Mouse (Mus musculus) embryonic facial prominence, embryonic 13.5 days (tissue): ENCODE results near the gene Mdp1. TPM values are rescaled to one million over a fixed set of nuclear protein-coding genes. Genes with fewer than 3 reads are reported as not detected.

Experiments used
- ATAC-seq: fragments of 200-750 bp; cut with Nextera tagmentation; 2 replicates; pipeline ENCODE4 v1.8.0; 2017; ENCODE audit warnings: low read depth; ENCODE audit not compliant: insufficient number of reproducible peaks, insufficient read depth, low FRiP score, low TSS enrichment
- H3K27ac ChIP-seq: fragments of 300-500 bp; sonication (generic); 2 replicates; pipeline ENCODE4 v1.5.1; 2015; ENCODE audit warnings: moderate library complexity, mild to moderate bottlenecking, inconsistent platforms
- H3K27me3 ChIP-seq: fragments of 300-500 bp; sonication (generic); 2 replicates; pipeline ENCODE4 v1.6.1; 2015; ENCODE audit warnings: mild to moderate bottlenecking, inconsistent platforms
- H3K36me3 ChIP-seq: fragments of 300-500 bp; sonication (generic); 2 replicates; pipeline ENCODE4 v1.6.1; 2015; ENCODE audit warnings: mild to moderate bottlenecking, inconsistent platforms
- H3K4me1 ChIP-seq: fragments of 300-500 bp; sonication (generic); 2 replicates; pipeline ENCODE4 v1.6.1; 2015; ENCODE audit warnings: inconsistent platforms
- H3K4me2 ChIP-seq: fragments of 300-500 bp; sonication (generic); 2 replicates; pipeline ENCODE4 v1.6.1; 2015; ENCODE audit warnings: moderate library complexity, mild to moderate bottlenecking, inconsistent platforms
- H3K4me3 ChIP-seq: fragments of 300-500 bp; sonication (generic); 2 replicates; pipeline ENCODE4 v1.5.1; 2015; ENCODE audit warnings: mild to moderate bottlenecking, inconsistent platforms
- H3K9ac ChIP-seq: fragments of 300-500 bp; sonication (generic); 2 replicates; pipeline ENCODE4 v1.6.1; 2015; ENCODE audit warnings: mild to moderate bottlenecking, inconsistent platforms
- H3K9me3 ChIP-seq: fragments of 300-500 bp; sonication (generic); 2 replicates; pipeline ENCODE4 v1.6.1; 2016; ENCODE audit warnings: inconsistent platforms
- WGBS: fragments of 180-500 bp; shearing (Covaris S2); methylation state at CpG from one replicate; pipeline ENCODE4 v1.1.7; 2015; ENCODE audit warnings: mixed read lengths; 5-methylcytosine and 5-hydroxymethylcytosine counted together
- polyA plus RNA-seq: library from polyadenylated mRNA; unstranded; fragments of >200 nt; fragmentation: Nextera tagmentation; extraction: Ambion mirVana; gene quantifications from 2 replicates; pipeline ENCODE4 v1.2.1, GENCODE M21; 2015

The Mdp1 gene
- polyA plus RNA-seq, 1 experiment from 2014 or later, result 70.6 TPM

DNA sequence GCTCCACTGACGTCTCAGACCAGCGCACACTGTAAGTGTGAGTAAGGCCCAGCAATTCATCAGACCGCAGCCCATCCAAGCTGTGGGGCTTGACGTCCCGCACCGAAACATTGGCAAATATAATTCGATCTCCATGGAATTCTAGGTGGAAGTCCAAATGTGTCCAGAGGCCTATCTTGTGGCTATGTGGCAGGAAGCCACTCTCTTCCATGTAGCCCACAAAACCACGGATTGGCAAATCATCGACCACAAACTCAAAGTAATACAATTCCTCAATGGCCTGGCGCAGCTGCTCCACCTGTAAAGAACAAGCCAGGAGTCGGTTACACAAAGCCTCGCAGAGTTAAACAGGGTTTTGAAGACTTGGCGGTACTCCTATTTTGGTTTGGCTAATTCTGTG is 19.0 kb downstream of the Mdp1 start:
- peaks cover 21% of the 10 kb centered on the region for H3K4me1 ChIP-seq
- H3K4me2 ChIP-seq, result no peak overlapping the region
- no peaks in the 10 kb centered on the region for H3K9me3 ChIP-seq
- 90% methylated on average over 13 of the region's 13 CpGs for WGBS
- peaks cover 58% of the 10 kb centered on the region for H3K36me3 ChIP-seq
- H3K4me3 ChIP-seq, result no peak overlapping the region
- H3K27ac ChIP-seq, result no peak overlapping the region
- no peak for ATAC-seq
- H3K9ac ChIP-seq, result no peak overlapping the region
- H3K27me3 ChIP-seq, result no peaks in the 10 kb centered on the region

DNA sequence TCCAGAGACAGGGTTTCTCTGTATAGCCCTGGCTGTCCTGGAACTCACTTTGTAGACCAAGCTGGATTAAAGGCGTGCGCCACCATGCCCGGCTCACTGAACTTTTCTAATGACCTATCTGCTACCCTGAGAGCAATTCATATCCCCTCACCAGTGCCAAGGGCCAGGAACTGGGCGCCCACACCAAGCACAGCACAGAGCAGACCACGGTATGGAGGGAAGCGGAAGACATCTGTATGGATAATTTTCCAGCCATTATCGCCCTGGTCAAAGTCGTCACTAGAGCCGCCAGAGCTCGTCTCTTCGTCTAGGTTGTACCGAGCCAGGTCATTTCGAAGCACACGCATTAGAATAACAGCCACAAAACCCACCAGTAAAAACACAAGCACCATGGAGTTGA is 19.5 kb downstream of the Mdp1 start:
- 94% methylated on average over 14 of the region's 14 CpGs for whole genome bisulfite sequencing
- Histone ChIP-seq H3K27ac (no peak overlapping the region), H3K9me3 (no peaks in the 10 kb centered on the region), H3K36me3 (peaks cover 57% of the 10 kb centered on the region), H3K4me3 (no peak overlapping the region), H3K9ac (no peak overlapping the region), H3K4me2 (no peak overlapping the region), H3K27me3 (no peaks in the 10 kb centered on the region), H3K4me1 (peaks cover 24% of the 10 kb centered on the region)
- no peak for ATAC-seq

DNA sequence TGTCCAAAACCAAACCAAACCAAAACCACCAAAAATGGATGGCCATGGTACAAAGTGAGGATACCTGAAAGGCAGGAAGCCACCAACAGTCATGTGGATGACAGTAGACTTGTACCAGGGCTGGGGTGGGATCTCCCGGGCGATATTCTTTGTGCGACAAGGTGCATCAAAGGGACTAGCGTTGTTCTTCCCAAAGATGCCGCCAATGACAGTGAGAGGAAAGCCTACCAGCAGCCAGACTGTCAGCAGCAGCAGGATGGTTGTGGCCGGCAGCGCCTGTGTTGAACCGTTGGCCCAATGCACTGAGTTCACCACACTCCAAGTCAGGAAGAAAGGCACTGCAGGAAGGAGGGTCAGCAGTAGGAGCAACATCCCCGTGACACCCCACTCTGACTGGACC is 22.5 kb downstream of the Mdp1 start, which contains the start of gene Gm49378:
Gm49378 (minus strand) TSS at position 101 of the 400 bp plus-strand sequence.
- WGBS, result 95% methylated on average over 9 of the region's 9 CpGs
- H3K4me1 ChIP-seq, result peaks cover 25% of the 10 kb centered on the region
- no peaks in the 10 kb centered on the region for H3K27me3 ChIP-seq
- no peak within 1 kb of the TSS for H3K9ac ChIP-seq
- H3K27ac ChIP-seq, result no peak within 1 kb of the TSS
- H3K36me3 ChIP-seq, result peaks cover 70% of the 10 kb centered on the region
- no peak within 1 kb of the TSS for H3K4me3 ChIP-seq
- ATAC-seq, result no peak
- no peaks in the 10 kb centered on the region for H3K9me3 ChIP-seq
- H3K4me2 ChIP-seq, result no peak within 1 kb of the TSS

DNA sequence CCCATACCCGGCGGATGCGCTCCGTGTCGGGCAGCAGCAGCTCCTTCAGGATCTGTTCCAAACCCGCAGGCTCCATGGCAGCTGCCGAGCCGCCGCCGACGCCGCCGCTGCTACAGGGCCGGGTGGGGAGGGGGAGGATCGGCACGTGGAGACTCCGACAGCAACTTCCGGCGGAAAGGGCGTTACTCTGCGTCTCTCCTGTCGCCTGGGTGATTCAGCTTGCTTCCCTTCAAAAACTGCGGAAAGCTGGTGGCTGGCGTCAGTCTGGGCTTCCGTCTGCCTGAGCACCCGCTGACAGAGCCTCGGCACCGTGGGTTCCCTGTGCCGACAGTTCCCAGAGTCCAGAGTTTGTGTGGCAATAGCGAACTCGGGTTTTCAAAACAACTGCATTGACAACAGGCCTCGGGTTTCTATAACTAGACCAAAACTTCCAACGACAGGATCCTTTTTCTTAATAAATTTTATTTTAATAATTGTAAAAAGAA is 24.7 kb downstream of the Mdp1 start, which contains the start of gene Ipo4:
Ipo4 (minus strand) TSS at position 435 of the 485 bp plus-strand sequence.
- peak within 1 kb of the TSS; percentile 84 for H3K9ac ChIP-seq
- peaks cover 19% of the 10 kb centered on the region for H3K4me1 ChIP-seq
- no peaks in the 10 kb centered on the region for H3K9me3 ChIP-seq
- H3K27ac ChIP-seq, result peak within 1 kb of the TSS; percentile 78
- peaks cover 82% of the 10 kb centered on the region for H3K36me3 ChIP-seq
- peak within 1 kb of the TSS; percentile 74 for H3K4me2 ChIP-seq
- H3K4me3 ChIP-seq, result peak within 1 kb of the TSS; percentile 74
- no peaks in the 10 kb centered on the region for H3K27me3 ChIP-seq
- 1% methylated on average over 33 of the region's 33 CpGs for WGBS
- ATAC-seq, result peak; percentile 68

DNA sequence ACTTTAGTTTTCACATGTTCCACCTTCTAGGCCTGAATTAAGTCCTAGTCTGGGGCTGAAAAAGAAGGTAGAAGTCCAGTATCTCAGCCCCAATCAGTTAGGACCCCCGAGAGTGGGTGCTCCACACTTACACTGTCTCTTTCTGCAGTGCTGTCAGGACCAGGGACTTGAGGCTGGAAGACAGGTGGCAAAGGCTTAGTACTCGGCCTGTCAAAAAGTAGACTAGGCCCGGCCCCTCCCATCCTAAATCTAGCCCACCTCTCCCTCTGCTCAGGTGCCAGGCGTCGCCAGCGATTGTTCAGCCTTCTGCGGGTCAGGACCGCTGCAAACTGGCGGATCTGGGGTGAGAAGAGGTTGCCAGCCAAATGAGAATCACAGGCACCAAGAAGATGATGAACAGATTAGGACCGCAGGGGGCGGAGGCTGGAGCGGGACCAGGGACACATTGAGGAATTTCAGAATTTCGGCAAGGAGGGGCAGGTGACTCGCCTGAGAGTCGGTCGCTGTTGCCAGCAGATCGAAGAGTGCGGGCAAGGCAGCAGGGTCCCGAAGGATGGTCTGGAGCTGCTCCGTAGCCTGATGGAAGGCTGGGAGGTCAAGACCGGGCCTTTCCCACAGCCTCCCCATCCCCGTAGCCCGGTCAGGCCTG is 25.3 kb downstream of the Mdp1 start:
- Histone ChIP-seq H3K27ac (peak overlapping the region; percentile 78), H3K36me3 (peaks cover 82% of the 10 kb centered on the region), H3K27me3 (no peaks in the 10 kb centered on the region), H3K4me2 (peak overlapping the region; percentile 74), H3K4me3 (peak overlapping the region; percentile 74), H3K9me3 (no peaks in the 10 kb centered on the region), H3K9ac (peak overlapping the region; percentile 84), H3K4me1 (peaks cover 19% of the 10 kb centered on the region)
- ATAC-seq, result no peak
- WGBS, result 4% methylated on average over 23 of the region's 23 CpGs

DNA sequence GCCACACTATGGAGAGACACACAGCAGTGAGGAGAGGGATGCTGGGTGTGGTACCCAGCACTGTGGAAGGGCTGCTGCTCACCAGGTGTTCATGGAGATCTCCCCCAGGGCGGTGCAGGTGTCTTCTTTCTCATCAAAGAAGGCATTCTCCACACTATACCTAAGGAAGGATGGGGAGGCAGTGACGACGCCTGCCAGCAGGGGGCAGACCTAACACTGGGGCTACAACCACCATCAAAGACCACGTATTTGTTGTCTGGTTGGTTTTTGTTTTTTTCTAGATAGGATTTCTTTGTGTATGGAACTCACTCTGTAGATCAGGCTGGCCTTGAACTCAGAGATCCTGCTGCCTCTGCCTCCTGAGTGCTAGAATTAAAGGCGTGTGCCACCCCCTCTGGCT is 31.0 kb downstream of the Mdp1 start:
- Histone ChIP-seq H3K36me3 (peaks cover 98% of the 10 kb centered on the region), H3K4me3 (no peak overlapping the region), H3K4me1 (peaks cover 6% of the 10 kb centered on the region), H3K27me3 (no peaks in the 10 kb centered on the region), H3K9me3 (no peaks in the 10 kb centered on the region), H3K9ac (no peak overlapping the region), H3K27ac (no peak overlapping the region), H3K4me2 (no peak overlapping the region)
- ATAC-seq, result no peak
- WGBS, result 57% methylated on average over 5 of the region's 5 CpGs

DNA sequence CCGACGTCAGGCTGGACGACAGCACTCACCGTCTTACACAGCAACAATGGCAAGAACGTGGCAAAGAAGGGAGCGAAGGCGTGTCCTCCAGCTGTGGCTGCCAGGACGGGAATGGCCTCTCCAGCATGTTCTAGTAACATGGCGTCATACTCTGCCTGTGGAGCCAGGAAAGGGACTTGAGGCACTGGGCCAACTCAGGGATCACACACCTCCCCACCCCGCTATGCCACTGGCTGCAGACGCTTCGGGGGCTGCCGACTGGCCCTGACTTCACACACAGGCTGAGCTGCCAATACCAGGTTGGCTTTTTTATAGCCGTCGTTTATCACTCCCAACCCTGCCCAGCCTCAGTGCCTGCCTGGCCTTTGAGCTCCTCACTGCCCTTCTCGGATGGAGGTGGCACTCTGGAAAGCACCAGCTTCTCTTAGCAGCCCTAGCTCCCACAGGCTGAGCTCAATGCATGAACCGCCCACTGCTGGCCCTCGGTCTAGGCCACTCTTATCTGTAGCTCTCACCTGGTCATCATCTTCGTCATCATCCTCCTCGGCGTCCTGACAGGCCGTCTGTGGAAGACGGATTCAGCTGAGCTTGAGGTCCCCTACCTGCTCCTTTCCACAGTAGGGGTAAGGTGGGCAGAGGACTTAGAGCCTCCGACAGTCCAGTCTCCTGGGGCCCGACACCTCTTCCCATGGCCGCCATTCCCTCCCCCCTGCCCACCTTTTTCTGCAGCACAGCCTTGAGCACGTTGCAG is 32.1 kb downstream of the Mdp1 start:
- Histone ChIP-seq H3K36me3 (peaks cover 96% of the 10 kb centered on the region), H3K27me3 (no peaks in the 10 kb centered on the region), H3K4me1 (no peaks in the 10 kb centered on the region), H3K4me2 (no peak overlapping the region), H3K9ac (no peak overlapping the region), H3K4me3 (no peak overlapping the region), H3K9me3 (no peaks in the 10 kb centered on the region), H3K27ac (no peak overlapping the region)
- WGBS, result 93% methylated on average over 27 of the region's 27 CpGs
- ATAC-seq, result no peak

DNA sequence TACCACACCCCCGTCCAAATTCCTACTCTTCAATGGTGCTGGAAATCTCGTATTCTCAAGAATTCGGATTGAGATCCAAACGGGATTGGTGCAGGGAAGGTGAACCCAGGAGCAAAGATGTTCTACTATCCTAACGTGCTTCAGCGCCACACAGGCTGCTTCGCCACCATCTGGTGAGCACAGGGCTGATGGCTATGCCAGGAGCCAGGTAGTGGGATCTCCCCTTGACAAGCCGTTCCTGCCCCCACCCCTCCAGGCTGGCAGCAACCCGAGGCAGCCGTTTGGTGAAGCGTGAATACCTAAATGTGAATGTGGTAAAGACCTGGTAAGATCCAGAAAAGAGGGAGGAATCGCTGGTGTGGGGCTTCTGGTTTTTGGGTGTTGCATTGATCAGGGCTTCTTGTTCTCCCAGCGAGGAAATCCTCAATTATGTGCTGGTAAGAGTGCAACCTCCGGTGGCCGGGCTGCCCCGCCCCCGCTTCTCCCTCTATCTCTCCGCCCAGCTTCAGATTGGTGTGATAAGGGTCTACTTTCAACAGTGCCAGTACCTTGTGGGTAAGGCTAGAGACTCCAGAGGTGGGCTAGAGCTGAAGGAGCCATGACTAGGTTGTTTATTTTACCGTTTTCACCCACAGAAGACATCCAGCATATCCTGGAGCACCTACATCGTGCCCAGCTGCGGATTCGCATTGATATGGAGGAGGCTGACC is 41.7 kb downstream of the Mdp1 start:
- peak overlapping the region; percentile 46; the same call in 1 of the 2 replicates for H3K9ac ChIP-seq
- H3K27ac ChIP-seq, result no peak overlapping the region
- peaks cover 6% of the 10 kb centered on the region; the same call in 1 of the 2 replicates for H3K4me1 ChIP-seq
- peaks cover under 1% of the 10 kb centered on the region; the same call in 1 of the 2 replicates for H3K36me3 ChIP-seq
- H3K4me3 ChIP-seq, result peak overlapping the region; percentile 11
- H3K4me2 ChIP-seq, result peak overlapping the region; percentile 44
- H3K9me3 ChIP-seq, result no peaks in the 10 kb centered on the region
- no peak for ATAC-seq
- H3K27me3 ChIP-seq, result no peaks in the 10 kb centered on the region
- WGBS, result 41% methylated on average over 22 of the region's 22 CpGs

DNA sequence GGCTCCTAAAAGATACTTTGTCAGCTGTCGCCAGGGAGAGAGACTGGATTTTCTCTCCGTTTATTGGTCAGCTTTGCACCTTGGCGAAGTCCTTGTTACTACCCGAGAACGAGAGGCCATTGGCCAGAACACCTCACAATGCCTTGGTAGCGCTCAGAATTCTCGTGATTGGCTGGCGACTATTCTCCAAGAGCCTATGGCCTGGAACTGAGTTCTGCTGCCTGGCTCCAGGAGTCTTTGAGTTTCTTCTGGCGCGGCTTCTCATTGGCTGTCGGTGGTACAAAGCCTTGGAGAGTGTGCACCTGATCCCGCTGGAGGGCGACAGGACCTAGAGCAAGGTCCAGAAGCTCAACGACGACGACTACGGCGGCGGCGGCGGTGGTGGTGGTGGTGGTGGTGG is 42.5 kb downstream of the Mdp1 start, which contains the start of gene Rec8:
Rec8 (plus strand) TSS at position 216 of the 400 bp plus-strand sequence.
- no peak for ATAC-seq
- H3K4me2 ChIP-seq, result peak within 1 kb of the TSS; percentile 44
- H3K36me3 ChIP-seq, result no peaks in the 10 kb centered on the region
- no peak within 1 kb of the TSS for H3K27ac ChIP-seq
- H3K9ac ChIP-seq, result peak within 1 kb of the TSS; percentile 46; the same call in 1 of the 2 replicates
- no peaks in the 10 kb centered on the region for H3K27me3 ChIP-seq
- WGBS, result 27% methylated on average over 21 of the region's 21 CpGs
- peak within 1 kb of the TSS; percentile 11 for H3K4me3 ChIP-seq
- no peaks in the 10 kb centered on the region for H3K9me3 ChIP-seq
- peaks cover 6% of the 10 kb centered on the region; the same call in 1 of the 2 replicates for H3K4me1 ChIP-seq

DNA sequence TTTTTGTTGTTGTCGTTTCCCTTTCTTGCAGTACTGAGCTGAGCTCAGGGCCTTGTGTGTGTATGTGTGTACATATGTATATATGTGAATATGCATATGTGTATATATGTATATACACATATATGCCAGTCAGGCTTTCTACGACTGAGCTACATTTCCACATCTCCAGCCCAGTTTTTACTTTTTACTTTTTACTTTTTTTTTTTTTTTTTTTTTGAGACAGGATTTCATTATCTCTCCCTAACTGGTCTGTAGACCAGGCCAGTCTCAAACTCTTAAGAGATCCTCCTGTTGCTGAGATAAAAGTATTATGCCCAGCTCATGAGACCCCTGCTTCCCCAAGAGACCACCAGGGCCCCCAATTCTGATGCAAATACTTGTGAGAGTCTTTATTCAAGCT is 43.5 kb downstream of the Mdp1 start:
- WGBS, result 75% methylated on average over 2 of the region's 2 CpGs
- Histone ChIP-seq H3K9me3 (no peaks in the 10 kb centered on the region), H3K4me1 (peaks cover 6% of the 10 kb centered on the region; the same call in 1 of the 2 replicates), H3K36me3 (no peaks in the 10 kb centered on the region), H3K27me3 (no peaks in the 10 kb centered on the region), H3K4me3 (no peak overlapping the region), H3K4me2 (no peak overlapping the region), H3K9ac (no peak overlapping the region), H3K27ac (no peak overlapping the region)
- no peak for ATAC-seq

DNA sequence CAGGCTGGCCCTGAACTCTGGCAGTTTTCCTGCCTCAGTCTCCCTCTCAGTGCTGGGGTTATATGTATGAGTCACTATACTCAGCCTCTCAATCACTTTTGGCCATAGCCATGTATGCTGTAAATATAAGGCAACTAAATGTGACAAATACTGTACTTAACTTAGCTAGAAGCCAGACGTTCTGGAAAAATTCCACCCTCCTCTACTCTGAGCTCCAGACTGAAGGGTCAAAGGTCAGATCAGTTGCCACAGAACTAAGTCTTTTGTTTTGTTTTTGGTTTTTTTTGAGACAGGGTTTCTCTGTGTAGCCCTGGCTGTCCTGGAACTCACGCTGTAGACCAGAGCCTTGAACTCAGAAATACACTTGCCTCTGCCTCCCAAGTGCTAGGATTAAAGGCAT is 44.4 kb downstream of the Mdp1 start:
- no peak overlapping the region for H3K27ac ChIP-seq
- no peak for ATAC-seq
- no peak overlapping the region for H3K4me3 ChIP-seq
- no peak overlapping the region for H3K4me2 ChIP-seq
- H3K9me3 ChIP-seq, result no peaks in the 10 kb centered on the region
- WGBS, result 38% methylated on average over 2 of the region's 2 CpGs
- H3K4me1 ChIP-seq, result peaks cover 6% of the 10 kb centered on the region; the same call in 1 of the 2 replicates
- no peaks in the 10 kb centered on the region for H3K27me3 ChIP-seq
- no peak overlapping the region for H3K9ac ChIP-seq
- H3K36me3 ChIP-seq, result no peaks in the 10 kb centered on the region
